Mouse (Mus musculus) ES-CJ7 (cell line): ENCODE data around the gene Gm14296.
"Not testable (repeated sequence)": the region's sequence is repeated elsewhere in the genome, so short reads cannot be mapped to it uniquely, and the experiment has no call there.

Source experiments
- DNase-seq: peaks from one replicate; pipeline ENCODE4 v3.0.0; 2011; ENCODE audit warnings: low read depth, low spot score

Gene Gm14296

DNA sequence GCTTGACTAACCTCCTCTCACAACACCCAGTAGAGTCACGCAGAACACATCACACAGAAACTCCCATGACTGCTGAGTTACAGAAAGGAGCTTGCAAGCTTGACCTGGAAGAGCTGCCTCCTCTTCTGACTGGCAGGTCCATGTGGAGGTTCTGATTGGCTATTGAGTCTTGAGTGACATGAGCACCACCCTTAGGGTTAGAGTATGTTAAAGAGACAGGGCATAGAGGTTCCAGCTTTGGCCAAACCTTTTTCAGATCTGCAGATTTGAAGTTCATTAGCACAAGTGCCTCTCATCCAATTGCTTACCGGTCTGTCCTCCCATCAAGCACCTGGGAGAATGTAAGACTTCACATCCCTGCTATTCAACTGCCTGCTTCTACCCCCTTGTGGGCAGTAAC, at the start of gene Gm14296:
Gm14296 (minus strand) TSS at position 101 of the 400 bp plus-strand sequence.
- not testable (repeated sequence) for DNase-seq

DNA sequence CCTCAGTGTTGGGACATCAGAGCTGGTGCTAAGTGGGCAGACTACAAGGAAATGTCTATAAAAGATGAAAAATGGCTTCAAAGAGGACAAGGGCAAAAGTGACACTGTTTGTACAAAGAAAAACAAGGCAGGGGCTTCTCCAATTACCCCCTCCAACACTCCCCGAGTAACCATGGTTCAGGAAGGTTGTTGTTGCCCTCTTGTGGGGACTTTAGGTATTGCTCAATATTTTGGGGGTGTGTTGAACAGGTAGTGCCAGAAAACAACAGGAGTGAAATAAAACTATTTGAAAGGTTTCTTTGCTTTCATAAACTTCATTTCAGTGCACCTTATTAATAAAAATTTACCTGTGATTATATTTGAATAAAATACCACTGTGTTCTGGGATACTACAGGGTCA, 22.1 kb downstream of the Gm14296 start:
- not testable (repeated sequence) for DNase-seq
